Mouse (Mus musculus) bone marrow, adult 2 months (tissue): Measurements from ENCODE around the gene Hyal3.

Experiments used
- CTCF ChIP-seq: fragments of 200-500 bp; IDR thresholded peaks from 2 replicates; pipeline ENCODE4 v1.5.1; 2011; ENCODE audit warnings: low read length, control low read depth; ENCODE audit not compliant: control insufficient read depth, insufficient read depth
- POLR2A ChIP-seq: fragments of 200-500 bp; IDR thresholded peaks from 2 replicates; pipeline ENCODE4 v1.6.1; 2011; ENCODE audit warnings: low read depth, mild to moderate bottlenecking, control low read depth, low read length, borderline replicate concordance; ENCODE audit not compliant: control insufficient read depth

- TF ChIP-seq CTCF (peak; percentile 88), POLR2A (0 out of 2 replicates have a peak, but pooled peaks have one; percentile 4)
Observed at GRCm38 (mm10) chr9:107626844-107627277, 46.2 kb downstream of the Hyal3 start.
